Mouse (Mus musculus) G1E-ER4 (cell line): ENCODE results near the gene Ube2m. TPM values are rescaled to one million over a fixed set of nuclear protein-coding genes. Genes with fewer than 3 reads are reported as not detected.

ENCODE experiments used
- GATA1 ChIP-seq: IDR thresholded peaks from one replicate; pipeline ENCODE4 v1.8.0; 2012; ENCODE audit warnings: low read length, inconsistent platforms
- polyA plus RNA-seq: library from polyadenylated mRNA; stranded (reverse); fragments of >175 nt; gene quantifications from 2 replicates; pipeline ENCODE4 v1.2.3, GENCODE M21; 2012

Ube2m gene
- polyA plus RNA-seq, 1 experiment: 343 TPM

GRCm38 (mm10) chr7:12987409-12988189 lies 50.5 kb downstream of the Ube2m start:
- peak; percentile 17 for TF ChIP-seq GATA1

GRCm38 (mm10) chr7:12986906-12987305 lies 51.2 kb downstream of the Ube2m start:
- TF ChIP-seq GATA1: no peak

GRCm38 (mm10) chr7:12985724-12986123 lies 52.4 kb downstream of the Ube2m start:
- no peak for TF ChIP-seq GATA1

Other genes starting within 250 kb of the Ube2m start
- not detected in 2 replicates for gene Zscan18, start 234.6 kb downstream of the Ube2m start, polyA plus RNA-seq
- 0.21 and 0.25 TPM in 2 replicates for gene Zfp329, start 219.4 kb downstream of the Ube2m start, polyA plus RNA-seq
- gene Zfp110, start 203.5 kb downstream of the Ube2m start, polyA plus RNA-seq: 2.3 and 3.0 TPM in 2 replicates
- 0.65 and 0.75 TPM in 2 replicates for gene Zfp128, start 157.1 kb downstream of the Ube2m start, polyA plus RNA-seq
- 4.1 and 5.8 TPM in 2 replicates for gene Zscan22, start 140.5 kb downstream of the Ube2m start, polyA plus RNA-seq
- 2,301 and 3,402 TPM in 2 replicates for gene Rps5, start 116.0 kb downstream of the Ube2m start, polyA plus RNA-seq
- 2.0 and 3.0 TPM in 2 replicates for gene Rnf225, start 110.9 kb downstream of the Ube2m start, polyA plus RNA-seq
- 4.6 and 5.0 TPM in 2 replicates for gene Zfp324, start 72.4 kb downstream of the Ube2m start, polyA plus RNA-seq
- 5.8 and 5.9 TPM in 2 replicates for gene Zfp446, start 60.4 kb downstream of the Ube2m start, polyA plus RNA-seq
- gene Slc27a5, start 40.1 kb downstream of the Ube2m start, polyA plus RNA-seq: not detected in 2 replicates
- 297 and 367 TPM in 2 replicates for gene Trim28, start 39.2 kb downstream of the Ube2m start, polyA plus RNA-seq
- 192 and 209 TPM in 2 replicates for gene Zbtb45, start 28.2 kb downstream of the Ube2m start, polyA plus RNA-seq
- 86.1 and 432 TPM in 2 replicates for gene Chmp2a, start 3.5 kb downstream of the Ube2m start, polyA plus RNA-seq
- gene Mzf1, start 16.5 kb upstream of the Ube2m start, polyA plus RNA-seq: 0.45 and 0.51 TPM in 2 replicates
- gene Vmn1r85, start 56.9 kb upstream of the Ube2m start, polyA plus RNA-seq: not detected in 2 replicates
- not detected in 2 replicates for gene Vmn1r86, start 81.6 kb upstream of the Ube2m start, polyA plus RNA-seq
- not detected in 2 replicates for gene Vmn1r87, start 101.9 kb upstream of the Ube2m start, polyA plus RNA-seq
- not detected in 2 replicates for gene Vmn1r88, start 121.3 kb upstream of the Ube2m start, polyA plus RNA-seq
- not detected in 2 replicates for gene Vmn1r89, start 174.7 kb upstream of the Ube2m start, polyA plus RNA-seq
- 111 and 121 TPM in 2 replicates for gene Lig1, start 239.0 kb upstream of the Ube2m start, polyA plus RNA-seq
- 2.4 and 2.7 TPM in 2 replicates for gene Zswim9, start 240.4 kb upstream of the Ube2m start, polyA plus RNA-seq